ENCODE assay signal across 13 mouse cellular contexts in the genomic region with DNA sequence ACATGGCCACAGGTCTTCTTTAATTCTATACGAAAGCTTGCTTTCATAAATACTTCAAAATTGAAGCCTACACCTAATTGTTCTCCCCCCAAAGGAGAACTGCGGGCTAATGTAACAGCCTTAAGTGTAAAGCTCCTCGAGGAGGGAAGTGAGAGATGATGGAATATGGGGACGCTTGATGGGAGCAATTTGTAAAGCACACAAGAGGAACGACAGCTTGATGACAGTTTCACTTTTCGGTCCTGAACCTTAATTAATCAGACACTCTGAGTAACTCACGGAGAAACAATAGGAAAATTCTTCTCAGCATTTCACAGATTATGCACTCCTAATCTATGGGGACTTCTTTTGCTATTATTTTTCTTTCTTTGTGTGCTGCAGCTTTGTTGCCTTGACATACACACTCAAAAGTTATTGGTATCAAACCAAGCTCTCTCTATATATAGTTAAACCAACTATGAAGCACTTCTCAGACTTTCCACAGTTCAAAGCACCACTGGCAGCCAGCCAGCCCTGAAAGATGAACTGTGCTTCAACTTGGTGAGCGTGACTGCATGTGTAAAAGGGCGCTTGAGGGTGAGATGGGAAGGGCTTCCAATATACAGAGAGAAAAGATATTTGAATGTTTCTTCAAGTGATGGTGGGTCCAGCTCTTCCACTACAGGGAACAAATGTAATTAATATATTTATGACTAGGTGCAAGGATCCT.
DNase-seq lines count a peak whose midpoint lies in the region; ATAC-seq and TF ChIP-seq lines count a peak whose summit lies in the region.
"Had no signal": no experiment of that assay in that cellular context is flagged by ENCODE, and none has a peak within 500 bp of the region (broad histone marks: within the 10 kb centered on the region; RNA-seq: fewer than 3 reads in every experiment).

No protein-coding gene starts in this region.

- H3K9me3 ChIP-seq in hindbrain, embryonic 11.5 days (ENCODE audit: control insufficient read depth, low read length), result no peaks in the 10 kb centered on the region
- no peaks in the 10 kb centered on the region for H3K9me3 ChIP-seq in hindbrain, embryonic 10.5 days
- no peaks in the 10 kb centered on the region for H3K9me3 ChIP-seq in kidney, postnatal 0 days (replicated peaks; ENCODE audit: low read length)
- H3K9me3 ChIP-seq: embryonic facial prominence, embryonic 13.5 days; liver, embryonic 15.5 days; midbrain, embryonic 15.5 days; stomach, embryonic 15.5 days had no signal

- no peak overlapping the region for H3K4me3 ChIP-seq in hindbrain, embryonic 11.5 days (ENCODE audit: low read depth, low read length)
- H3K4me3 ChIP-seq in hindbrain, embryonic 10.5 days, result no peak overlapping the region
- H3K4me3 ChIP-seq in kidney, postnatal 0 days (replicated peaks; ENCODE audit: low read depth, low read length), result no peak overlapping the region
- H3K4me3 ChIP-seq: embryonic facial prominence, embryonic 13.5 days; liver, embryonic 15.5 days; midbrain, embryonic 15.5 days; stomach, embryonic 15.5 days had no signal

- DNase-seq in adrenal gland, postnatal 25 days, result peak; percentile 9
- no peak for DNase-seq in adrenal gland, adult 8-10 months
- DNase-seq in hindbrain, embryonic 11.5 days (ENCODE audit: low spot score), result peak; percentile 10
- DNase-seq in hindbrain, embryonic 10.5 days (ENCODE audit: low spot score), result no peak
- DNase-seq in NIH3T3 (ENCODE audit: low read depth) (peak; percentile 5), MN1 (ENCODE audit: low spot score) (no peak)
- DNase-seq in kidney, postnatal 0 days (ENCODE audit: low spot score), result peak; percentile 75
- no peak for DNase-seq in left cerebral cortex, postnatal 36 days (ENCODE audit: low spot score in 2 of 2)
- DNase-seq: gastrocnemius, postnatal 14 days had no signal

- H3K4me2 ChIP-seq in hindbrain, embryonic 11.5 days (replicated peaks; ENCODE audit: low read depth, low read length), result no peak overlapping the region
- peak overlapping the region; percentile 27 for H3K4me2 ChIP-seq in kidney, postnatal 0 days (ENCODE audit: low read length)
- H3K4me2 ChIP-seq: embryonic facial prominence, embryonic 13.5 days; liver, embryonic 15.5 days; midbrain, embryonic 15.5 days; stomach, embryonic 15.5 days had no signal

- TF ChIP-seq CTCF in kidney, postnatal 0 days (IDR thresholded peaks at IDR 0.05; ENCODE audit: low read depth), result no peak

- 65% methylated on average over 9 of the region's 9 CpGs for WGBS in hindbrain, embryonic 11.5 days
- 76% methylated on average over 9 of the region's 9 CpGs for WGBS in hindbrain, embryonic 10.5 days
- WGBS in kidney, postnatal 0 days, result 19% methylated on average over 9 of the region's 9 CpGs

- H3K9ac ChIP-seq in hindbrain, embryonic 11.5 days (ENCODE audit: low read depth, low read length), result no peak overlapping the region
- H3K9ac ChIP-seq in kidney, postnatal 0 days (ENCODE audit: low read depth, low read length), result no peak overlapping the region
- H3K9ac ChIP-seq: embryonic facial prominence, embryonic 13.5 days; liver, embryonic 15.5 days; midbrain, embryonic 15.5 days; stomach, embryonic 15.5 days had no signal

- H3K27ac ChIP-seq in hindbrain, embryonic 11.5 days (ENCODE audit: low read depth, low read length), result no peak overlapping the region
- no peak overlapping the region for H3K27ac ChIP-seq in hindbrain, embryonic 10.5 days
- no peak overlapping the region for H3K27ac ChIP-seq in kidney, postnatal 0 days
- H3K27ac ChIP-seq: embryonic facial prominence, embryonic 13.5 days; liver, embryonic 15.5 days; midbrain, embryonic 15.5 days; stomach, embryonic 15.5 days had no signal

- intact Hi-C loops in left cerebral cortex, postnatal 36 days (cut with DNase I), result no loop called here

- H3K4me1 ChIP-seq in hindbrain, embryonic 11.5 days (replicated peaks; ENCODE audit: control insufficient read depth, insufficient read depth, low read length), result no peaks in the 10 kb centered on the region
- H3K4me1 ChIP-seq in hindbrain, embryonic 10.5 days (replicated peaks), result no peaks in the 10 kb centered on the region
- H3K4me1 ChIP-seq in kidney, postnatal 0 days (replicated peaks; ENCODE audit: insufficient read depth, low read length), result no peaks in the 10 kb centered on the region
- H3K4me1 ChIP-seq: embryonic facial prominence, embryonic 13.5 days; liver, embryonic 15.5 days; midbrain, embryonic 15.5 days; stomach, embryonic 15.5 days had no signal

- ATAC-seq in hindbrain, embryonic 11.5 days (ENCODE audit: low FRiP score), result no peak
- 0 out of 2 replicates have a peak, but pooled peaks have one; percentile 52 for ATAC-seq in kidney, postnatal 0 days (replicated peaks; ENCODE audit: low FRiP score, low read depth)
- ATAC-seq: midbrain, embryonic 15.5 days had no signal

- no peaks in the 10 kb centered on the region for H3K36me3 ChIP-seq in hindbrain, embryonic 11.5 days (ENCODE audit: control insufficient read depth, insufficient read depth, low read length)
- no peaks in the 10 kb centered on the region for H3K36me3 ChIP-seq in hindbrain, embryonic 10.5 days
- H3K36me3 ChIP-seq in kidney, postnatal 0 days (ENCODE audit: insufficient read depth, low read length), result no peaks in the 10 kb centered on the region
- H3K36me3 ChIP-seq: embryonic facial prominence, embryonic 13.5 days; liver, embryonic 15.5 days; midbrain, embryonic 15.5 days; stomach, embryonic 15.5 days had no signal

- no peaks in the 10 kb centered on the region for H3K27me3 ChIP-seq in hindbrain, embryonic 11.5 days (ENCODE audit: control insufficient read depth, insufficient read depth, low read length)
- no peaks in the 10 kb centered on the region for H3K27me3 ChIP-seq in hindbrain, embryonic 10.5 days (ENCODE audit: insufficient read depth, poor library complexity, severe bottlenecking)
- no peaks in the 10 kb centered on the region for H3K27me3 ChIP-seq in kidney, postnatal 0 days (ENCODE audit: insufficient read depth, low read length)
- H3K27me3 ChIP-seq: embryonic facial prominence, embryonic 13.5 days; liver, embryonic 15.5 days; midbrain, embryonic 15.5 days; stomach, embryonic 15.5 days had no signal

Comparison
In these comparisons a context has a peak if more than half of its experiments do, and no peak if none do; other contexts are left out.
1. DNase-seq: peak in adrenal gland, postnatal 25 days (single experiment), hindbrain, embryonic 11.5 days (single experiment), NIH3T3 (single experiment) and kidney, postnatal 0 days (single experiment); none in adrenal gland, adult 8-10 months (single experiment), hindbrain, embryonic 10.5 days (single experiment), MN1 (single experiment) and left cerebral cortex, postnatal 36 days (0 of 2).